Mouse (Mus musculus) urinary bladder, postnatal 25 days (tissue): Measurements from ENCODE around the gene Ptpa.

Source experiments
- DNase-seq: peaks from one replicate; pipeline ENCODE4 v3.0.0; 2022; ENCODE audit warnings: low spot score

The Ptpa gene

DNA sequence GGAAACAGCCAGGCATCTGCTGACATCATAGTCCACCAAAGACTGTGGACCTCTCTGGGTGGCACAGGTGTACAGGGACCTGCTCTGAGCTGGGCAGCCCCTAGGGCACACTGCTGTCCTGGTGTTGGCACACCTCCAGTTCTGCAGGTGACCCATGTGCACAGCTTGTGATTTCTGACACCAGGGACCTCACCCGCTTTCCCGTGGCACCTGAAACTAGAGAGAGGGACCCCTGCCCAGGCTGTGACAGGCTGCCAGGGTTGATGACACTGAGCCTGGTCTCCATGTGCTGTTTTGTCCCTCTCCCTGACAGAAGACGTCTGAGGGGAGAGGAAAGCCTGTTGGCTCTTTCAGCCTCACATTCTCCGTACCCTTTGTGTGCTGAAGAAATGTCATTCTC lies 22.0 kb downstream of the Ptpa start:
- DNase-seq = no peak

DNA sequence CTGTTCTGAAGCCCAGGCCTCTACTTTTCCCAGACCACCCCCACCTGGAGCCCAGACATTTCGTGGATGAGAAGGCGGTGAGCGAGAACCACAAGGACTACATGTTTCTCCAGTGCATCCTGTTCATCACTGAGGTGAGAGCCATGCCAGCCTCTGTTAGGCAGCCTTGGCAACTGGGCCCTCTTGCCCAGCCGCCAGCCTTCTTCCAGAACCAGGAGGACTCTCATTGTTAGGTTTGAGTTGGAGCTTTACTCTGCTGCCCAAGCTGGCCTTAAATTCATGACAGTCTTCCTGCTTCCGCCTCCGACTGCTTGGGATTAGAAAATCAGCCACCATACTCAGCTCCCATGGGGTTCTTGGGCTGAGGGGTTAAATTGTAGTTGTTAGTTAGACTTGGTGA lies 23.8 kb downstream of the Ptpa start:
- no peak for DNase-seq

DNA sequence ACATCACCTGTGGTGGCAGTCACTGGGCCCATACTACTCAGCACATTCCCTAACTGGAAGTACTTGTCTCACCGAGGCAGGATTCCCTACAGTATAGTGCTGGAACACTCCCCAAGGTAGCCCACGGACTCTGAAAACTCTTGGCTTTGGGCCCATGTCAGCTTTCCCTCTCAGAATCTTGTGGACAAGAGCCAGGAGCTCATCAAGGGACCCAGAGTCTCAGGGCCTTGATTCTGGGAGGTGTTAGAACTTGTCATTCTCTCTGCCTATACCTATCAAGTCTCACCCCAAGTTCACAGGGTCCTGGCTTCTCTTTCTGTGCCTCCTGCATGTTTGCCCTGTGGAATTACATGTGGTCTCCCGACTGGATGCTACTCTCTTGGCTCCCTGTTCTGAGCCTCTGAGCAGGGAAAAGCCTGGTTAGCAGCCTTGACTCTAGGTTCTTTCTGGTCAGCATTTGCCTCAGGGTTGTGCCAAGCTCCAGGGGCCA lies 24.4 kb downstream of the Ptpa start:
- DNase-seq = no peak

DNA sequence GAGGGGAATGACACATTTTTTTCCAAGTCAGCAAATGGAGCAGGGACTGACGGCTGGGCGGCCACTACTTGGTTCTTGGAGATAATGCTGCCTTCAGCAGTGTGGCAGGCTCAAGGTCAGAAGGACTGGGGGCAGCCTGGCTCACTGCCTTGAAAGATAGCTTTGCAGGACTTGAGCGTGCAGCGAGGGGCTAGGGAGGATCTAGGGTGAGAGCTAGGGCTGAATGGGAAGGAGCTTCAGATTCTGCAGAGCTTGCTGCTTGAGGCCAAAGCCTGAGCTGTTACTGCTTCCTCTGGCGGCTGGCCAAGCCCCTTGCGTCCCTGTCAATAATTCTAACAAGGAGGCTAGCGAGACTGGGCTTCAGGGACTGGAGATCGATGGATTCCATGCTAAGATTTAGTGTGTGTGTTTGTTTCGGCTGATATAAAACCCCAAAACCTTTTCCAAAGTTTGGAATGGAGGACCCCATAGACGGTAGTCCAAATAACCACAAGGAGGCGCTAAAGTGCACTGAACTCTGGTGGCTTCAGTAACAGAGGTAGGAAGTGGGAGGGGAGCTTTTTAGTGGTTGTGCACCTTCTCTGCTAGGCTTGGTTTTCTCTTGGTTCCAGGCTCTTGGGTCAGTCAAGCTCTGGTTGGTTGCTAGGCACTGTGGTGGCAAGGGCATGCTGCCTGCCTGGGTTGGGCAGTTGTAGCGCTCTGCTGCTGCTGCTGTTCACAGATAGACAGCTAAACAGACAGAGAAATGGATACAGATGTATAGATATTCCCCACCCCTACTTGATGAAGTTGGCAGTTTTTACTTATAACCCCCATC lies 25.1 kb downstream of the Ptpa start:
- DNase-seq = peak; percentile 57

DNA sequence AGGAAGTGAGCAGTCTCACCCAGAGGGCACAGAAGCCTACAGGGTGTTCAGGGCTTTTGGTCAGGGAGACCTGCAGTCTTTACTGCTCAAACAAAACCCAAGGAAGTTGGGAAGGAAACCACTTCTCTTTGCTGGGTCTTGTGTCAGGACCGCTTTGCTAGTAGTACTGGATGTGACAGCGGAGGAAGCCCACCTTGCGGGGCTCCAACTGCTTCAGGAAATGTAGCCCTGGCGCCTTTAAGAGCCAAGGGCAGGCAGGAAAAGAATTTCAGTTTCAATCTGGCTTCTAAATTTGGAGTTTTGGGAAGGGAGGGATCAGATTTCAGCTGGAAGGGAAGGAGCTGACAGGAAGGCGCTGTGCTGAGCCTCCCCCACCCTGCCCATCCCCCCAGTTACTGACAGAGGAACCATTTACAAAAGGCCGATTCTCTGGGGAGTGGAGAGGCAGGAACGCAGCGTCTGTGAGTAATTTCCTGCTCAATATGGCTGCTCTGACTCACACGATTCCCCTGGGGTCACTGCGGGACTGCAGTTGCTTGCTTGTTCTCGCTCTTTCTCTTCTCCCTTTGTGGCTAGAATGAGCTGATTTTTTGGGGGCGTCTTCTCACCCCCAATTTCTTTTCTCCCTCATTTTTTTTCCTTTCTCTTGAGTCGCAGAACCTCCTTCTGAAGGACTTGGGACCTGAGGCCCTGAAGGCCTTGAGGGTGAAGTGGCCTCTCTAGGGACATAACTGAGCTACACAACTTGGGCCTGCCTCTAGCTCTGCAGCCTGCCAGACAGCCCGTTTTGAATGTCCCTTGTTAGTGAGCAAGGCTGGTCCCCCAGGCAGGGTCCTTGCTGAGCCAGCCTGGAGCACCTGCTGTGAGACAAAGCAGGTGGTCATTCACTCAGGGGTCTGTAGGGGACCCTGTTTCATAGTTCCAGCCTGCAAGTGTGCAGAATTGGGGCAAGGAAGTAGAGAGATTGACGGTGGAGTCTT lies 26.0 kb downstream of the Ptpa start:
- peak; percentile 55 for DNase-seq

GRCm38 (mm10) chr2:30442498-30442890 lies 26.7 kb downstream of the Ptpa start:
- no peak for DNase-seq

DNA sequence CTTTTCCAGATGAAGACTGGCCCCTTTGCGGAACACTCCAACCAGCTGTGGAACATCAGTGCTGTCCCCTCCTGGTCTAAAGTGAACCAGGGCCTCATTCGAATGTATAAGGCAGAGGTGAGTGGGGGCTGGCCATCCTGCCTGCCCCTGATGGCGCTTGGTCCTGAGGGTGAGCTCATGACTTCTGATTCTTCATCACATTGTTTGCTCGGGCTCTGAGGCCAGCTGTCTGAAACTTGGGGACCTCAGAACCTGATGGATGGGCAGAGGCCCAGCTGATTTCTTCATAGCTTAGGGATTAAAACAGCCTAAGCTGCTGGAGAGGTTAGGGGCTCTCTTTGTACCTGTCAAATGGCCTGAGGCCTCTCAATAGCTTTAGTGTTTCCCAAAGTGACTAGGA lies 27.4 kb downstream of the Ptpa start:
- no peak for DNase-seq

- no peak for DNase-seq
Observed at GRCm38 (mm10) chr2:30444006-30444405, 28.2 kb downstream of the Ptpa start.

DNA sequence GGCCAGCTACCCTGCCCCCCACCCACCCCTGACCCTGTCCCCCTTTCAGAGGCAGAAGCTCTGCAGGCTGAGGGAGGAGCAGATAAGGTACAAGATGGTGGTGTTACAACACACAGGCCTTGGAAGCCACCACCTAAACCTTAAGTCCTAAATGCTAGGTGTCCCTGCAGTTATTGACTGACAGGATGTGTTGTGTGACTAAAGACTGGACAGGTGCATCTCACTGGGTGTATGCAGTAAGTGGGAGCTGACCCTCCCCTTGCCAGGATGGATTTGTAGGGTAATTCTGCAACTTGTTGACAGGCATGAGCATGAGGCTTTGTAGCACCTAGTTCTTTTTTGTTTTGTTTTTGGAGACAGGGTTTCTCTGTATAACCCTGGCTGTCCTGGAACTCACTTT lies 28.6 kb downstream of the Ptpa start:
- DNase-seq = no peak

GRCm38 (mm10) chr2:30445312-30445711 lies 29.5 kb downstream of the Ptpa start:
- DNase-seq = peak; percentile 60

GRCm38 (mm10) chr2:30446891-30447826 lies 31.3 kb downstream of the Ptpa start:
- DNase-seq = no peak

DNA sequence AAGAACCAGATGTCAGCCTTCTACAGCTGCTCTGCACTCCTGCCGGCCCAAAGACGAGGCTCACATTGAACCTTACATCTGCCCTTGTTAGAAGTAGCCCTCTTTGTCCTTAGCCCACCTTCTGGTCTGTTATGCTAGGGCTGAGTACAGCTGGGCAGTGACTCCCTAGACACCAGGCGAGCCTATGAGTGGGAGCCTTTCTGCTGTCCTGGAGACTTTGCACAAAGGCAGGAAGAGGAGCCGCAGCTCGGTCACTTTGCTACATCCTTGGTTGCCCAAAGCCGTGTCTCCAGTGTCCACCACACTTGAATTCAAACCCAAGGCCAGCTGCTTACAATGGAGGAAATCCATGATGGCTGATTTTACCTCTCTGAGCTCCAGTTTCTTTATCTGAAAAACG lies 32.5 kb downstream of the Ptpa start:
- DNase-seq = no peak

GRCm38 (mm10) chr2:30450530-30450929 lies 34.7 kb downstream of the Ptpa start:
- no peak for DNase-seq

DNA sequence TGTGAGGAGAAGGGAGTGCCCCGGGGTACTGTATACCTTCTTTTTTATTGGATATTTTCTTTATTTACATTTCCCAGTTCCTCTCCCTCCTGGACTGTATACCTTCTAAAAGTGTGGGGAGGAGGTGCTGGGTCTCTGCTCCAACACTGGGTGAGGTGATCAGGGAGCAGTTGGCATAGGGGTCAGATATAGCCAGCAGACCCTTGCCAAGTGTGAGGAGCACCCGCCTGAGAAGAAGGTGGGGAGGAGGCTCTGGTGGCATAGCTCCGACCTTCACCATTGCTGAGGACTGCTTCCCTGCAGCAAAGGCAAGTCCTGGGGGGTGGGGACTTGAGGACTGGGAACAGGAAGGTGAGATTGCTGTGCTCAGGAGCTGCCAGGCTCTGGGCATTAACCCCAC lies 35.7 kb downstream of the Ptpa start:
- DNase-seq = no peak

DNA sequence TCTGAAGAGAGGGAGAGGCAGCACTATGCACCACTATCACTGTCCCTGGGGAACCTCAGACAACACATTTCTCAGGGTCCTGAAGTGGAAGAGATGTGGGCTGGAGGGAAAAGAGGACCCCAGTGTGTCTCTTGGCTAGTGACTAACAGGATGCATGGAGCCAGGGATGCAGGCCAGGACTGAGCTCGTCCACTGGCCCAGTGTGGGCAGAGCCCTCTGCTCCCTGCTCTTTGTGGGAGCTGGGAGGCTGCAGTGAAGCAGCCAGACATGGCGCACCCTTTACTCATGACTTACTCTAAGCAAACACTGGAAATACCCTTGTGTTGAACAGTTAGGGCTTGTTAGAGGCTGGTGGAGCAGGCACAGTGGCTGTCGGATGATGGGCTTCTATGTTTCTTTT lies 37.7 kb downstream of the Ptpa start:
- DNase-seq = no peak

- DNase-seq = no peak
Observed at GRCm38 (mm10) chr2:30454587-30454986, 38.7 kb downstream of the Ptpa start.

GRCm38 (mm10) chr2:30456104-30456980 lies 40.5 kb downstream of the Ptpa start:
- no peak for DNase-seq

DNA sequence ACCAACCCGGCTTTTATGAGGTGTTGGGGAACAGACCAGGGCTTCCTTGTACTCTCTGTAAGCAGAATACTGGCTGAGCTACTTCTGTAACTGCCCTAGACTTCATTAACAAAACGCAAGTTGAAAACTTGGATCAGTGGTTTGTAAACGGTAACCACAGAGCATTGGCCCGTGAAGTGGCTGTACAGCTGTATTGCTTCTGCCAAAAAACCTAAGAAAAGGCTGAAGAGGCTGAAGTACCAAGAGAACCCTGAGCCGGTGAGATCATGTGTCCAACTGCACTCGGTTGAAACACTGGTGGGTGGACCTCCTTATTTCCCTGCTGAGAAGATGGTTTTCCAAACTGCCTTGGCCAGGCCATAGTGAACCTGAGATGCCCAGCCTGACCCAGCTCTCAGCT lies 42.5 kb downstream of the Ptpa start:
- DNase-seq = no peak

GRCm38 (mm10) chr2:30459241-30459640 lies 43.4 kb downstream of the Ptpa start:
- no peak for DNase-seq

DNA sequence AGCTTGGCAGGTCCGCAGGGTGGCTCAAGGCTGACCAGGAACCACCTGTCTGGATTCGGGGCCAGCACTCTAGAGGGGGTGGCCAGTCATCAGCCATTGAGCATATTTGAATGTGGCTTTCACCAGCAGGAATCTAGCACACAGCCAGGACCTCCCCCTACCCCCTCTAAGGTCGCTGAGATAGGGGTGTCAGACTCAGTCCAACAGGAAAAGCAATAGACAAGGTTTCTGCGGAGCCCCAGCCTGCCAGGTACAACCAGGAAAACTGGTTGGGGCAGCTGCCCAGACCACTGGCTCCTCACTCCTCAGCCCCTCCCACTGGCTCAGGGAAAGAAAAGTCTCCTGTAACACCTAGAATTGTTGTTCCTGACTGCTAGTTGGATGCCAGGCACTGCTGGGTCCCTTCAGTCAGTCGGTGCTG lies 47.5 kb downstream of the Ptpa start:
- DNase-seq = peak; percentile 61

DNA sequence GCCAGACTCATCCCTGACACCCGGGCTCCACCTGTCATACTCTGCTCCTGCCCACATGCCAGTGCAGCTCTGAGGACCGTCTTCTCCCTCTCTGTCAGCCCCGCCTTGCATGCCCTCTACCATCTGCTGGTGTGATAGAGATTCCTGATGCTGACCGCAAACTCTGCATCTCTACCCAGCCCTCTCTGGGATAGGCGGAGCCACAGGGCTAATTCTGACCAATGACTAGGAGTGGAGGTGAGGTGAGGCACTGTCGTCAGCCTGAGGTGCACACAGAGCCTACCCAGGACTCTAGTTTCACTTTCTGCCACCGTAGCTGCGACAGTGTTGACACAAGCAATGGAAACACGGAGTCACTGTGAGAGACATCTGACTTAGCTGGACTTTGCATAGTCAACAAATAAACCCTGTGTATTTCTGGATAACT lies 48.1 kb downstream of the Ptpa start:
- peak; percentile 51 for DNase-seq
